Mouse (Mus musculus): Measurements from ENCODE around the gene Hexdc. TPM values are rescaled to one million over a fixed set of nuclear protein-coding genes. Genes with fewer than 3 reads are reported as not detected.

Gene Hexdc
- polyA plus RNA-seq, 1 experiment from 2014 or later: 12.0 TPM

- Histone ChIP-seq H3K4me3 (no peak overlapping the region), H3K9me3 (replicated peaks) (no peaks in the 10 kb centered on the region), H3K27me3 (no peaks in the 10 kb centered on the region), H3K4me2 (no peak overlapping the region), H3K36me3 (ENCODE audit: poor library complexity, severe bottlenecking) (peaks cover 3% of the 10 kb centered on the region), H3K27ac (no peak overlapping the region), H3K9ac (no peak overlapping the region), H3K4me1 (peaks cover 28% of the 10 kb centered on the region)
- no peak for ATAC-seq
- 49% methylated on average over 4 of the region's 4 CpGs for WGBS
Measured at GRCm38 (mm10) chr11:121231628-121232291, 27.5 kb downstream of the Hexdc start.

DNA sequence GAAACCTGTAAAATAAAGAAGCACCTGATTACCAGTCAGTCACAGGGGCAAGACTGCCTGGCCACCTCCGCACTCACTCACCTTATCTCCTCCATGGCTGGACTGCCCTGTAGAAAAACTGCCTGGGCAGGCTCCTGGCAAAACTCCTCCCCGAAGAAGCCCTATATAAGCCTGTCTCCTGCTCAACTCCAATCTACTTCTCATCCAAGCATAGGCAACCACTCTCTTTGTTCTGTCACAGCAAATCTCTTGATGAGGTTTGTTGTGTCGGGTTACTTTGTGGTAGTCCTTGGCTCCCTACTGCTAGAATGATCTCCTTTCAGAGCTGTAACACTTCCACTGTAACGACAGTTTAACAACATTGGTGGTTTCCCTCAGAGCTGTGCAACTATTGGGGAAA is 28.5 kb downstream of the Hexdc start:
- H3K27ac ChIP-seq: no peak overlapping the region
- no peak for ATAC-seq
- no peak overlapping the region for H3K4me3 ChIP-seq
- H3K27me3 ChIP-seq: no peaks in the 10 kb centered on the region
- H3K4me1 ChIP-seq: peaks cover 18% of the 10 kb centered on the region
- H3K9me3 ChIP-seq (replicated peaks): no peaks in the 10 kb centered on the region
- no peak overlapping the region for H3K9ac ChIP-seq
- WGBS: 31% methylated on average over 4 of the region's 4 CpGs
- no peak overlapping the region for H3K4me2 ChIP-seq
- no peaks in the 10 kb centered on the region for H3K36me3 ChIP-seq (ENCODE audit: poor library complexity, severe bottlenecking)

DNA sequence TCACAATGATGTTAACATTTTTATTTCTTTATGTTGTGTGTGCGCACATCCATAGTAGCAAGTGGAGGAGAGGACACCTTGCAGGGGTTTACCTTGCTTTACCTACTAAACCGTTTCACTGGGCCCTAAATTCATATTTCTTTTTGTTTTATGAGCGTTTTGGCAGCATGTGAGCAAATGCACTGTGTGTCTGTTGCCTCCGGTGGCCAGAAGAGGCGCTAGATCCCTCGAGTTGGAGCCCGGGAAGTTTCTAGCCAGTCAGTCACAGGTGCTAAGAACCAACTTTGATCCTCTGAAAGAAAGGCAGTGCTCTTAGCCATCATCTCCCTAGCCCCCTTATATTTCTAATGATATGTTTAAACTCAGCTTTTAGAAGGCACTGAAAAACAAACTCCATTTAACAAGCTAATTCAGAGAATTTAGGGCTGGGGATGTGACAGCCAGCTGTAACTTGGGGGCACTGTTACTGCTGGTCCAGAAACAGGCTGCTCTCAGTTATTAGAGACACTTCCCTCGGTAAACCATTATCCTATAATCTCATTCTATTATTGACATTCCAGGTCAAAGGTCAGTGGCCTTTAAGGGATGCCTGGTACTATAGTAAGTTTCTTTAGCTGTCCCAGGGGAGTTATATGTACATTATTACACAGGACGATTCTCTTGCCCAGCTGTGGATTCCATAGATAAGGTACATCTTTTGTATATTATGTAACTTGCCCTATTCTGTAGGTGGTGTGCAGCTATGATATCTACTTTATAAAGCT is 31.4 kb downstream of the Hexdc start:
- peak overlapping the region; percentile 100 for H3K27ac ChIP-seq
- H3K36me3 ChIP-seq (ENCODE audit: poor library complexity, severe bottlenecking): peaks cover 13% of the 10 kb centered on the region
- no peak overlapping the region for H3K9ac ChIP-seq
- no peaks in the 10 kb centered on the region for H3K27me3 ChIP-seq
- no peaks in the 10 kb centered on the region for H3K9me3 ChIP-seq (replicated peaks)
- peak overlapping the region; percentile 75; the same call in 1 of the 2 replicates for H3K4me3 ChIP-seq
- ATAC-seq: no peak
- H3K4me2 ChIP-seq: peak overlapping the region; percentile 67
- WGBS: 32% methylated on average over 9 of the region's 9 CpGs
- H3K4me1 ChIP-seq: peaks cover 31% of the 10 kb centered on the region

DNA sequence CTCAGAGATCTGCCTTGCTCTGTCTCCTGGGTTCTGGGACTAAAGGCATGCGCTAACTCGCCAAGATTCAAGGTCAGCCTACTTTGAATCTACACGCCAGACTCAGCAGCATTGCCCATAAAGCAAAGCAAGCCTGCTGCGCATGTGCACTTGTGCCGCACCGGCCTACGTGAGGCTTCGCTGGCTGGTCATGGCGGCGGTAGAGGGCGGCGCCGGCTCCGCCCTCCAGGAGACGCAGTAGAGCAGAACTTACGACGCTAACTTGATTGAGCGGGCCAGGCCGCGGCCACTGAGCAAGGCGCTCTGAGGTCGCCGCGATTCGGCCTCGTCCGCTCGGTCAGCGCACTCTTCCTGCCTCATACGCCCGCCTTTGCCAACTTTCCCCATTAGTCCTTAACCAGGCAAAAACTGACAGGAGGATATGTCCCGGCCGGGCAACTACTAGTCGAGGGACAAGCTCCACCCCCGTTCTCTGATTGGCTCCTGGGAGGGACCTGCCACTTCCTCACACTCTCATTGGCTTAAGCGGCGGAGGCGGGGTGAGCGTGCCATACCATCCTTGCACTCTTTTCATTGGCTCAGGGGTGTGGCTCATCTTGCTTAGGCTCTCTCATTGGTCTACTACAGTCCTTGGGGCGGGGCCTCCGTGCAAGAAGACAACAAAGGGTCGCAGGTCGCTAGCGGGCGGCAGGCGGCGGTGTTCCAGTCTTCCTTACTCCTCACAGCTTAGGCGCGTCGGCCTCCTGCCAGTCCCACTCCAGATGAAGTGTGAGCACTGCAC is 32.5 kb downstream of the Hexdc start, which contains the start of gene Narf:
Narf (plus strand) TSS at position 690 of the 781 bp plus-strand sequence.
- no peaks in the 10 kb centered on the region for H3K27me3 ChIP-seq
- H3K4me3 ChIP-seq: peak within 1 kb of the TSS; percentile 75
- WGBS: under 1% methylated on average over 50 of the region's 50 CpGs
- H3K9ac ChIP-seq: peak within 1 kb of the TSS; percentile 90
- H3K27ac ChIP-seq: peak within 1 kb of the TSS; percentile 100
- peaks cover 24% of the 10 kb centered on the region for H3K36me3 ChIP-seq (ENCODE audit: poor library complexity, severe bottlenecking)
- peak within 1 kb of the TSS; percentile 67 for H3K4me2 ChIP-seq
- H3K9me3 ChIP-seq (replicated peaks): no peaks in the 10 kb centered on the region
- H3K4me1 ChIP-seq: peaks cover 36% of the 10 kb centered on the region
- peak; percentile 100 for ATAC-seq

DNA sequence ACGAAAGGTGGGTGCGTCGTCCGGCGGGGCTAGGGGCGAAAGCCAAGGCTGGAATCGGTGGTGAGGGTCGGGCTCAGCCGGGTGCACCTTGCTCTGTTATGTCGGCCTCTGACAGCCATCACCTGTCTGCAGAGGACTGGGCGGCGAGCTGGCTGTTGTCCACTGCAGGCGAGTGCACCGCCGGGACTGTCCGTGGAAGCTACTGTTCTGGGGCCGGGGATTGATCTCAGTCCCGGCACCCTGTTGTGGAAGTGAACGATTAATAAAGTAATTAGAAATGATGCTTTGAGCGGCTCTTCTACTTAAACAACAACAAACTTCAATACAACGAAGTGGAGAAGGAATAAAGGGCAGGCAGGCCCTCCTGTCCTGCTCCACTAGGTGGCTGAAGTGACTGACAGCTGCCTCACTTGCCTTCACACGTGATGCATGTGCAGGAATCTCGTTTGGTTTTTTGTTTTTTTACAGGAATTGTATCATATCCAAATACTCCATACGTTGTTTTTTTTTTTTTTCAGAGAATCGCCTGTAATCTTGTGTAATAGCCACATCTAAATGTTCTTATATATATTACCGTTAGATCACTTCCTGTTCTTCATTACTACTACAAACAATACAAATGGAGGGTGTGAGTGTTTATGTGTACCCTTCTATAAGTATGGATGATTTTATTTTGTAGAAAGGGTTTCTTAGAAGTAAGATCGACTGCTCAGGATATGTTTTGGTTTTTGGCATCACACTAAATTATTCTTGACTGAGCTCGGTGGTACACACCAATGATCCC is 33.3 kb downstream of the Hexdc start:
- no peaks in the 10 kb centered on the region for H3K27me3 ChIP-seq
- peak overlapping the region; percentile 100 for H3K27ac ChIP-seq
- no peaks in the 10 kb centered on the region for H3K9me3 ChIP-seq (replicated peaks)
- WGBS: 6% methylated on average over 28 of the region's 28 CpGs
- peaks cover 32% of the 10 kb centered on the region for H3K36me3 ChIP-seq (ENCODE audit: poor library complexity, severe bottlenecking)
- peaks cover 36% of the 10 kb centered on the region for H3K4me1 ChIP-seq
- peak overlapping the region; percentile 90 for H3K9ac ChIP-seq
- peak overlapping the region; percentile 75 for H3K4me3 ChIP-seq
- H3K4me2 ChIP-seq: peak overlapping the region; percentile 67
- ATAC-seq: no peak

GRCm38 (mm10) chr11:121239669-121240068 is 35.4 kb downstream of the Hexdc start:
- 96% methylated on average over 2 of the region's 2 CpGs for WGBS
- Histone ChIP-seq H3K9me3 (replicated peaks) (no peaks in the 10 kb centered on the region), H3K4me2 (no peak overlapping the region), H3K27me3 (no peaks in the 10 kb centered on the region), H3K4me1 (peaks cover 36% of the 10 kb centered on the region), H3K4me3 (no peak overlapping the region), H3K9ac (no peak overlapping the region), H3K27ac (no peak overlapping the region), H3K36me3 (ENCODE audit: poor library complexity, severe bottlenecking) (peaks cover 52% of the 10 kb centered on the region)
- ATAC-seq: no peak

DNA sequence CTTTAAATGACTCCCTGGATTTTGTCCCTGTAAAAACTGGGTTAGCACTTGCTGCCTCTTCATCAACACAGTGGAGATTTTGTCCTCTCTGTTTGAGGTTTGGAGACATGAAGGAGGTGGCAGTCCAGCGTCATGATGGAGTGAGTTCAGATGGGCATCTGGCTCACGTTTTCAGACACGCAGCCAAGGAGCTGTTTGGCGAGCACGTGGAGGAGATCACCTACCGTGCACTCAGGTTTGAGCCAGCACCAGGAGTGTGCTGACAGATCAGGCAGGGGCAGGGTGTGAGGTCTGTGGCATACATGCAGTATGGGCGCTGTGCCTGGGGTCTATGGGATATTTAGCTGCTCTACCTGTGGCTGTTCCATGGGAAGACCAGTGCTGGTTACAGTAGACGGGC is 46.0 kb downstream of the Hexdc start:
- no peak overlapping the region for H3K4me3 ChIP-seq
- H3K27ac ChIP-seq: no peak overlapping the region
- no peaks in the 10 kb centered on the region for H3K27me3 ChIP-seq
- WGBS: 92% methylated on average over 8 of the region's 8 CpGs
- H3K4me1 ChIP-seq: no peaks in the 10 kb centered on the region
- no peak overlapping the region for H3K9ac ChIP-seq
- peaks cover 98% of the 10 kb centered on the region for H3K36me3 ChIP-seq (ENCODE audit: poor library complexity, severe bottlenecking)
- no peak overlapping the region for H3K4me2 ChIP-seq
- H3K9me3 ChIP-seq (replicated peaks): no peaks in the 10 kb centered on the region
- no peak for ATAC-seq

DNA sequence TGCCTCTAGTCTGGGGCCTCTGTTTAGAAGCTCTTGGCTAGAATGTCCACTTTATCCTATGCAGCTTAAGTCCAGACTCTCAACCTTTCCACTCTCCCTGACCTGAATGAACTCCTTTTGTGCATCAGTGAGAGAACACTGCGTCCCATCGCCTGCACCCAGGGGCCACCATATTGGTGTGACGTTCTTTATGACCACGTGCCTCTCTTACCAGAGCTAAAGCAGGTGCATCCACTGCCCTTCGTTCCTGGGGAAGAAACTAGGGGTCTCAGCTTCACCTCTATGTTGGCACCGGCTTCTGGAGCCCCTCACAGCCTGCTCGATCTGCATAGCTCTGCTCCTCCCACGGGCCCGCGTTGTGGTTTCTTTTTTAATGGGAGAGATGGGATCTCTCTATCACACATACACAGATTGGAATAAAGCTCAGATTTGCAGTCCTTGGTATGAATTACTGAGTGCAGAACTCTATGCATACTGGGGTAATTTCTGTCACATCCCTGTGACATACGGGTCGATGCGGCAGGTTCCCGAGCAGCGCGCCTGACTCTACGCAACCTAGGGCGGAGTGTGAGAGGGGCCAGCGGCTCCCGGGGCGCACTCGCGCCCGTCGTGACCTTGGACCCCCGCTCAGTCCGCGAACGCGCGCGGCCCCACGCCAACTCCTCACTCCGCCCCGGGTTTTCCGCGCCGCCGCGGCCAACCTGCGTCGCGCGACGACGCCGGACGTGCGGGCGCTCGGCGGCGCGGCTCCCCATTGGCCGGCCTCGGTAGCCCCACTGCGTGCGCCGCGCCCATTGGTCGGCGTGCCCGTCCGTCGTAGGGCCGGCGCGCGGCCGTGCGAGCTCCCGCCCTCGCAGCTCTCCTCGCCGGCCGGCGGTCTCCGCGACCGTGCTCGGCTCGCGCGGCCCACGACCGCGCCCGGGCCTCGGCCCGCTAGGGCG is 55.2 kb downstream of the Hexdc start, which contains the start of gene Foxk2:
Foxk2 (plus strand) TSS at position 831 of the 941 bp plus-strand sequence.
- Histone ChIP-seq H3K9me3 (replicated peaks) (no peaks in the 10 kb centered on the region), H3K27ac (peak within 1 kb of the TSS; percentile 91), H3K4me3 (peak within 1 kb of the TSS; percentile 100), H3K36me3 (ENCODE audit: poor library complexity, severe bottlenecking) (peaks cover 45% of the 10 kb centered on the region), H3K9ac (peak within 1 kb of the TSS; percentile 99), H3K4me2 (peak within 1 kb of the TSS; percentile 97), H3K4me1 (peaks cover 22% of the 10 kb centered on the region), H3K27me3 (no peaks in the 10 kb centered on the region)
- under 1% methylated on average over 90 of the region's 91 CpGs for WGBS
- ATAC-seq: peak; percentile 99

DNA sequence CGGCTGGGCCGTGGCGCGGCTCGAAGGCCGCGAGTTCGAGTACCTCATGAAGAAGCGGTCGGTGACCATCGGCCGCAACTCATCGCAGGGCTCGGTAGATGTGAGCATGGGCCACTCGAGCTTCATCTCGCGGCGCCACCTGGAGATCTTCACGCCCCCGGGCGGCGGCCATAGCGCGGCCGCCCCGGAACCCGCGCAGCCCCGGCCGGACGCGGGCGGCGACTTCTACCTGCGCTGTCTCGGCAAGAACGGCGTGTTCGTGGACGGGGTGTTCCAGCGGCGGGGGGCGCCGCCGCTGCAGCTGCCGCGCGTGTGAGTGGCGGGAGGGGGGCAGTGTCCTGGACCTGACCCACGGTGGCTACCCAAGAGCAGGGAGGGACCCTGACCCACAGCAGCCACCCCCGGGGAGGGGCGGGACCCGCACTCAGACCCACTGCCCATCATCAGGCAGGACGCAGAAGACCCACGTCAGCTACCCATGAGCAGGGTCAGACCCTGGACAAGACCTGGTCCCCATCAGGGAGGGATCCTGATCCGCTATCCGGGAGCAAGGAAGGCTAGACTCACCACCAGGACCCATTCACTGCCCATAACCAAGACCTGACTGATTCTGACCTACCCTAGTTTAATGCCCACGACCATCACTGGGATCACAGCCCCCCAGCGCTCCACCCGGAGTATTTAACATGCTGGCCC is 56.1 kb downstream of the Hexdc start:
- under 1% methylated on average over 58 of the region's 60 CpGs for WGBS
- Histone ChIP-seq H3K4me3 (peak overlapping the region; percentile 100), H3K9me3 (replicated peaks) (no peaks in the 10 kb centered on the region), H3K36me3 (ENCODE audit: poor library complexity, severe bottlenecking) (peaks cover 44% of the 10 kb centered on the region), H3K4me1 (peaks cover 22% of the 10 kb centered on the region), H3K9ac (peak overlapping the region; percentile 99), H3K27me3 (no peaks in the 10 kb centered on the region), H3K27ac (peak overlapping the region; percentile 57), H3K4me2 (peak overlapping the region; percentile 97)
- ATAC-seq: 0 out of 2 replicates have a peak, but pooled peaks have one; percentile 1

DNA sequence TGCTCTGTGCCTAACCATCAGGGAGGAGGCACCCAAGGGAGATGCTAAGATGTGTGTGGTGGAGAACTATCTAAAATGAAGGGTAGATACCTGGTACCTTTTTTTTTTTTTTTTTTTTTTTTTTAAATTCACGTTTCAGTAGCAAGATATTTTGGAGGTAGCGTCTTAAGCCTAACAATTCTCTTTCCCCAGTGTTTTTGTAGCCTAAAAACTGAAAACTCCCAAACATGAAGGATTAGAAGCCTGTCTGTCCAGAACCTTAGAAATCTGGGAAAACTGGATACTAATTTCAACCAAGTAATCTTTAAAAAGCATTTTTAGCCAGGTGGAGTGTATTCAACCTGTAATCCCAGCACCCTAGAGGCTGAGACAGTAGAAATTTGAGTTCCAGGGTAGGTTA is 56.8 kb downstream of the Hexdc start:
- WGBS: 45% methylated on average over 2 of the region's 2 CpGs

More for the DNA sequence above, 56.8 kb downstream of the Hexdc start:
- H3K4me2 ChIP-seq: peak overlapping the region; percentile 97
- no peak for ATAC-seq
- peak overlapping the region; percentile 99 for H3K9ac ChIP-seq
- H3K4me3 ChIP-seq: peak overlapping the region; percentile 100
- H3K27me3 ChIP-seq: no peaks in the 10 kb centered on the region
- H3K9me3 ChIP-seq (replicated peaks): no peaks in the 10 kb centered on the region
- peaks cover 22% of the 10 kb centered on the region for H3K4me1 ChIP-seq
- no peak overlapping the region for H3K27ac ChIP-seq
- peaks cover 44% of the 10 kb centered on the region for H3K36me3 ChIP-seq (ENCODE audit: poor library complexity, severe bottlenecking)
